Mouse (Mus musculus) embryonic facial prominence, embryonic 10.5 days (tissue): ENCODE data around the gene Foxn4. TPM values are rescaled to one million over a fixed set of nuclear protein-coding genes. Genes with fewer than 3 reads are reported as not detected.
A peak's percentile ranks its signal among the peaks of the same experiment; 100 is the strongest.

ENCODE experiments used
- DNase-seq: peaks from one replicate; pipeline ENCODE4 v3.0.0-alpha.2; 2017; ENCODE audit warnings: low spot score
- H3K27ac ChIP-seq: fragments of 300-500 bp; sonication (generic); replicated peaks from 2 replicates; pipeline ENCODE4 v1.5.1; 2016; ENCODE audit warnings: mild to moderate bottlenecking
- H3K27me3 ChIP-seq: fragments of 300-500 bp; sonication (generic); replicated peaks from 2 replicates; pipeline ENCODE4 v1.6.1; 2016; ENCODE audit warnings: low read depth, mild to moderate bottlenecking; ENCODE audit not compliant: poor library complexity, severe bottlenecking
- H3K36me3 ChIP-seq: fragments of 300-500 bp; sonication (generic); replicated peaks from 2 replicates; pipeline ENCODE4 v1.6.1; 2016; ENCODE audit warnings: mild to moderate bottlenecking, moderate library complexity
- H3K4me1 ChIP-seq: fragments of 300-500 bp; sonication (generic); 2 replicates; pipeline ENCODE4 v1.6.1; 2016
- H3K4me3 ChIP-seq: fragments of 300-500 bp; sonication (generic); 2 replicates; pipeline ENCODE4 v1.5.1; 2016; ENCODE audit warnings: mild to moderate bottlenecking, moderate library complexity
- H3K9me3 ChIP-seq: fragments of 300-500 bp; sonication (generic); 2 replicates; pipeline ENCODE4 v1.6.1; 2016; ENCODE audit warnings: mild to moderate bottlenecking
- WGBS: fragments of 180-500 bp; shearing (Covaris S2); methylation state at CpG from one replicate; pipeline ENCODE4 v1.1.7; 2016; 5-methylcytosine and 5-hydroxymethylcytosine counted together
- polyA plus RNA-seq: library from polyadenylated mRNA; unstranded; fragments of >200 nt; fragmentation: Nextera tagmentation; extraction: Ambion mirVana; gene quantifications from 2 replicates; pipeline ENCODE4 v1.2.1, GENCODE M21; 2016

Foxn4 gene
- polyA plus RNA-seq, 1 experiment from 2014 or later = 1.00 TPM

GRCm38 (mm10) chr5:114269499-114269898 is 4.1 kb downstream of the Foxn4 start:
- 70% methylated on average over 7 of the region's 7 CpGs for WGBS
- no peak overlapping the region for H3K4me3 ChIP-seq
- H3K27me3 ChIP-seq = peaks cover 82% of the 10 kb centered on the region
- no peak overlapping the region for H3K27ac ChIP-seq
- no peak for DNase-seq
- no peaks in the 10 kb centered on the region for H3K36me3 ChIP-seq
- no peaks in the 10 kb centered on the region for H3K9me3 ChIP-seq
- peaks cover 62% of the 10 kb centered on the region for H3K4me1 ChIP-seq

- peaks cover 80% of the 10 kb centered on the region for H3K27me3 ChIP-seq
- no peaks in the 10 kb centered on the region for H3K36me3 ChIP-seq
- 53% methylated on average over 7 of the region's 7 CpGs for WGBS
- H3K4me1 ChIP-seq = peaks cover 62% of the 10 kb centered on the region
- H3K27ac ChIP-seq = no peak overlapping the region
- no peaks in the 10 kb centered on the region for H3K9me3 ChIP-seq
- DNase-seq = no peak
- no peak overlapping the region for H3K4me3 ChIP-seq
These were observed 5.0 kb downstream of the Foxn4 start for GRCm38 (mm10) chr5:114268646-114269045.

GRCm38 (mm10) chr5:114264791-114265190 is 8.8 kb downstream of the Foxn4 start:
- H3K4me3 ChIP-seq = no peak overlapping the region
- no peak overlapping the region for H3K27ac ChIP-seq

GRCm38 (mm10) chr5:114264030-114264459 is 9.6 kb downstream of the Foxn4 start:
- H3K9me3 ChIP-seq = no peaks in the 10 kb centered on the region
- H3K27me3 ChIP-seq = peaks cover 34% of the 10 kb centered on the region
- 81% methylated on average over 8 of the region's 8 CpGs for WGBS
- peak overlapping the region; percentile 48; the same call in 1 of the 2 replicates for H3K27ac ChIP-seq
- no peaks in the 10 kb centered on the region for H3K36me3 ChIP-seq
- H3K4me3 ChIP-seq = no peak overlapping the region
- peaks cover 31% of the 10 kb centered on the region for H3K4me1 ChIP-seq
- no peak for DNase-seq

More at GRCm38 (mm10) chr5:114264791-114265190, 8.8 kb downstream of the Foxn4 start:
- 88% methylated on average over 8 of the region's 8 CpGs for WGBS
- no peak for DNase-seq
- Histone ChIP-seq H3K27me3 (peaks cover 42% of the 10 kb centered on the region), H3K36me3 (no peaks in the 10 kb centered on the region), H3K4me1 (peaks cover 35% of the 10 kb centered on the region), H3K9me3 (no peaks in the 10 kb centered on the region)

GRCm38 (mm10) chr5:114261494-114261893 is 12.1 kb downstream of the Foxn4 start:
- DNase-seq = no peak
- no peaks in the 10 kb centered on the region for H3K9me3 ChIP-seq
- H3K4me3 ChIP-seq = no peak overlapping the region
- peaks cover 24% of the 10 kb centered on the region for H3K4me1 ChIP-seq
- H3K36me3 ChIP-seq = no peaks in the 10 kb centered on the region
- no peak overlapping the region for H3K27ac ChIP-seq
- peaks cover 13% of the 10 kb centered on the region for H3K27me3 ChIP-seq

GRCm38 (mm10) chr5:114259495-114259894 is 14.1 kb downstream of the Foxn4 start:
- Histone ChIP-seq H3K36me3 (no peaks in the 10 kb centered on the region), H3K27ac (no peak overlapping the region), H3K9me3 (no peaks in the 10 kb centered on the region), H3K4me3 (no peak overlapping the region), H3K4me1 (peaks cover 22% of the 10 kb centered on the region), H3K27me3 (peaks cover 22% of the 10 kb centered on the region)
- WGBS = 85% methylated on average over 10 of the region's 10 CpGs
- no peak for DNase-seq

GRCm38 (mm10) chr5:114248174-114248589 is 25.4 kb downstream of the Foxn4 start:
- H3K36me3 ChIP-seq = no peaks in the 10 kb centered on the region
- peaks cover 9% of the 10 kb centered on the region; the same call in 1 of the 2 replicates for H3K27me3 ChIP-seq
- WGBS = 20% methylated on average over 14 of the region's 14 CpGs
- peaks cover 13% of the 10 kb centered on the region for H3K4me1 ChIP-seq
- peak overlapping the region; percentile 42 for H3K4me3 ChIP-seq
- peak overlapping the region; percentile 77 for H3K27ac ChIP-seq
- DNase-seq = peak; percentile 87
- H3K9me3 ChIP-seq = no peaks in the 10 kb centered on the region

- Histone ChIP-seq H3K4me1 (peaks cover 13% of the 10 kb centered on the region), H3K27ac (no peak overlapping the region), H3K36me3 (no peaks in the 10 kb centered on the region), H3K4me3 (no peak overlapping the region), H3K27me3 (peaks cover 9% of the 10 kb centered on the region; the same call in 1 of the 2 replicates), H3K9me3 (no peaks in the 10 kb centered on the region)
- 78% methylated on average over 7 of the region's 7 CpGs for WGBS
- DNase-seq = no peak
These were observed 27.1 kb downstream of the Foxn4 start for GRCm38 (mm10) chr5:114246465-114246864.

GRCm38 (mm10) chr5:114239737-114240136 is 33.9 kb downstream of the Foxn4 start:
- no peaks in the 10 kb centered on the region for H3K9me3 ChIP-seq
- H3K4me3 ChIP-seq = no peak overlapping the region
- WGBS = 53% methylated on average over 14 of the region's 14 CpGs
- H3K27ac ChIP-seq = no peak overlapping the region
- H3K36me3 ChIP-seq = no peaks in the 10 kb centered on the region
- H3K27me3 ChIP-seq = peaks cover 17% of the 10 kb centered on the region; the same call in 1 of the 2 replicates
- H3K4me1 ChIP-seq = peaks cover 19% of the 10 kb centered on the region
- no peak for DNase-seq

GRCm38 (mm10) chr5:114238924-114239323 is 34.7 kb downstream of the Foxn4 start:
- no peak overlapping the region for H3K4me3 ChIP-seq
- no peak overlapping the region for H3K27ac ChIP-seq
- H3K27me3 ChIP-seq = peaks cover 17% of the 10 kb centered on the region; the same call in 1 of the 2 replicates
- H3K36me3 ChIP-seq = no peaks in the 10 kb centered on the region
- DNase-seq = no peak
- H3K4me1 ChIP-seq = peaks cover 19% of the 10 kb centered on the region
- WGBS = 33% methylated on average over 7 of the region's 7 CpGs
- no peaks in the 10 kb centered on the region for H3K9me3 ChIP-seq

GRCm38 (mm10) chr5:114228901-114229300 is 44.7 kb downstream of the Foxn4 start:
- Histone ChIP-seq H3K9me3 (peaks cover 11% of the 10 kb centered on the region; the same call in 1 of the 2 replicates), H3K27ac (no peak overlapping the region), H3K4me3 (no peak overlapping the region), H3K4me1 (no peaks in the 10 kb centered on the region), H3K27me3 (no peaks in the 10 kb centered on the region), H3K36me3 (no peaks in the 10 kb centered on the region)
- WGBS = 79% methylated on average over 5 of the region's 5 CpGs
- no peak for DNase-seq

- no peak for DNase-seq
- H3K27ac ChIP-seq = no peak overlapping the region
- H3K27me3 ChIP-seq = no peaks in the 10 kb centered on the region
- H3K4me1 ChIP-seq = no peaks in the 10 kb centered on the region
- no peaks in the 10 kb centered on the region for H3K36me3 ChIP-seq
- WGBS = 93% methylated on average over 7 of the region's 7 CpGs
- no peak overlapping the region for H3K4me3 ChIP-seq
- H3K9me3 ChIP-seq = peaks cover 11% of the 10 kb centered on the region; the same call in 1 of the 2 replicates
These were observed 47.6 kb downstream of the Foxn4 start for GRCm38 (mm10) chr5:114226051-114226450.

GRCm38 (mm10) chr5:114218771-114219170 is 54.8 kb downstream of the Foxn4 start:
- H3K27me3 ChIP-seq = no peaks in the 10 kb centered on the region
- H3K27ac ChIP-seq = no peak overlapping the region
- no peaks in the 10 kb centered on the region for H3K4me1 ChIP-seq
- 84% methylated on average over 14 of the region's 14 CpGs for WGBS
- no peaks in the 10 kb centered on the region for H3K9me3 ChIP-seq
- DNase-seq = no peak
- no peak overlapping the region for H3K4me3 ChIP-seq
- H3K36me3 ChIP-seq = no peaks in the 10 kb centered on the region
